Mouse (Mus musculus): ENCODE results near the gene Tax1bp1.
"Not testable (repeated sequence)": the region's sequence is repeated elsewhere in the genome, so short reads cannot be mapped to it uniquely, and the experiment has no call there.

Tax1bp1 gene

GRCm38 (mm10) chr6:52713104-52713896, at the start of gene Tax1bp1:
Tax1bp1 (plus strand) TSS chr6:52713729.
- peak; percentile 84 to 91 for DNase-seq (ENCODE audit: low spot score in 2 of 2)

- no peak for DNase-seq (ENCODE audit: low spot score in 2 of 2)
Observed at GRCm38 (mm10) chr6:52667641-52668040, 45.9 kb upstream of the Tax1bp1 start.

- DNase-seq (ENCODE audit: low spot score in 2 of 2): not testable (repeated sequence)
Observed at GRCm38 (mm10) chr6:52669878-52670277, 43.7 kb upstream of the Tax1bp1 start.

- DNase-seq (ENCODE audit: low spot score in 2 of 2): no peak
Observed at GRCm38 (mm10) chr6:52671791-52672190, 41.7 kb upstream of the Tax1bp1 start.

- no peak for DNase-seq (ENCODE audit: low spot score in 2 of 2)
Observed at GRCm38 (mm10) chr6:52672539-52672938, 41.0 kb upstream of the Tax1bp1 start.

- no peak for DNase-seq (ENCODE audit: low spot score in 2 of 2)
Observed at GRCm38 (mm10) chr6:52673706-52674105, 39.8 kb upstream of the Tax1bp1 start.

GRCm38 (mm10) chr6:52674541-52674940, 39.0 kb upstream of the Tax1bp1 start:
- no peak for DNase-seq (ENCODE audit: low spot score in 2 of 2)

- DNase-seq (ENCODE audit: low spot score in 2 of 2): no peak
Observed at GRCm38 (mm10) chr6:52675222-52675921, 38.2 kb upstream of the Tax1bp1 start.

- not testable (repeated sequence) for DNase-seq (ENCODE audit: low spot score in 2 of 2)
Observed at GRCm38 (mm10) chr6:52677534-52677933, 36.0 kb upstream of the Tax1bp1 start.

GRCm38 (mm10) chr6:52679565-52679964, 34.0 kb upstream of the Tax1bp1 start:
- DNase-seq (ENCODE audit: low spot score in 2 of 2): no peak

GRCm38 (mm10) chr6:52680458-52681032, 33.0 kb upstream of the Tax1bp1 start:
- DNase-seq (ENCODE audit: low spot score in 2 of 2): no peak

GRCm38 (mm10) chr6:52681847-52682485, 31.6 kb upstream of the Tax1bp1 start:
- DNase-seq (ENCODE audit: low spot score in 2 of 2): no peak

GRCm38 (mm10) chr6:52682607-52683006, 30.9 kb upstream of the Tax1bp1 start:
- DNase-seq (ENCODE audit: low spot score in 2 of 2): no peak

GRCm38 (mm10) chr6:52686901-52687500, 26.5 kb upstream of the Tax1bp1 start:
- no peak for DNase-seq (ENCODE audit: low spot score in 2 of 2)

GRCm38 (mm10) chr6:52690365-52690764, 23.2 kb upstream of the Tax1bp1 start:
- no peak for DNase-seq (ENCODE audit: low spot score in 2 of 2)

- DNase-seq (ENCODE audit: low spot score in 2 of 2): no peak
Observed at GRCm38 (mm10) chr6:52691800-52692199, 21.7 kb upstream of the Tax1bp1 start.

GRCm38 (mm10) chr6:52692451-52693063, 21.0 kb upstream of the Tax1bp1 start:
- no peak for DNase-seq (ENCODE audit: low spot score in 2 of 2)

GRCm38 (mm10) chr6:52697964-52698535, 15.5 kb upstream of the Tax1bp1 start:
- DNase-seq (ENCODE audit: low spot score in 2 of 2): no peak

GRCm38 (mm10) chr6:52699050-52699449, 14.5 kb upstream of the Tax1bp1 start:
- no peak for DNase-seq (ENCODE audit: low spot score in 2 of 2)

- no peak for DNase-seq (ENCODE audit: low spot score in 2 of 2)
Observed at GRCm38 (mm10) chr6:52699899-52700298, 13.6 kb upstream of the Tax1bp1 start.

- DNase-seq (ENCODE audit: low spot score in 2 of 2): no peak
Observed at GRCm38 (mm10) chr6:52703263-52703662, 10.3 kb upstream of the Tax1bp1 start.

Data from frontal cortex, postnatal 10 days (tissue).